8 mouse cellular contexts compared by ENCODE assay signal in the genomic region with DNA sequence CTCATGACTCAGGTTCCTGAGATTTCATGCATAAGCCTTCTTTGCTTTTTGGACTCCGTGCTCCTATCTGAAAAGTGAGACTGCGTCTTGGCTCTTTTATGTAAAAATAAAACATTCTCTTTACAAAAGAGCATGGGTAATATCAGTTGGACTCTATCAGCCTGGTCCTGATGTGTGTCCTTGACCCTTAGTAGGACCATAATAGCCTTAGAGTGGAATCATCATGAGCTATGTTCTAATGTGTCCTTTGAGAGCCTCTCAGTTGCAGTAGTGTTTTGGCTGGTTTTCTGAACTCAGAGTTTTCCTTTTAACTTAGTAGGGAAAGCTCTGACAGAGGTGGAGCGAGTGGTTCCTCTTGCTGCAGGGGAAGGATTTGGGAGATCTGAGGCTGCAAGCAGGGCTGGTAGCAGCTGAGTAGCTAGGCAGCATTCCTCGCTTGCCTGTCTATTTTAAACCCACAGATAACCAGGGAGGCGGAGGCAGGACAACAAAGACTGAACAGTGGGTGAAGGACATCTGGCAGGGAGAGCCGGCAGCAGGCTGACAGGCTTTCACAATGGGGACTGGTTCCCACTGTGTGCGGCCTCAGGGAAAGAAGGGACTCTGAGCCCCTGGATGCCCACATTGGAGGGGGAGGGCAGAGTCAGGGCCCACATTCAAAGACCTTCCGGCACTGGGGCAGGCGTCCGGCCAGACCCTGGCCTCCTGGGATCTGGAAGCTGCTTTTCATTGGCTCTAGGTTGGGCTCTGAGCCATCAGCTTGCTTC. TPM values are rescaled to one million over a fixed set of nuclear protein-coding genes. Genes with fewer than 3 reads are reported as not detected.
DNase-seq lines count a peak whose midpoint lies in the region; ATAC-seq lines count a peak whose summit lies in the region.

No protein-coding gene starts in this region.

- ATAC-seq in stomach, embryonic 16.5 days (ENCODE audit: insufficient read depth, low FRiP score): peak; percentile 67
- no peak for ATAC-seq in monocyte, adult 5-6 weeks (replicated peaks; ENCODE audit: insufficient number of reproducible peaks, low FRiP score, low TSS enrichment, poor library complexity, severe bottlenecking)

- peak overlapping the region; percentile 91 for H3K27ac ChIP-seq in heart, embryonic 10.5 days
- peak overlapping the region; percentile 88 for H3K27ac ChIP-seq in stomach, embryonic 16.5 days (ENCODE audit: low read length)

- H3K9me3 ChIP-seq in heart, embryonic 10.5 days: no peaks in the 10 kb centered on the region
- no peaks in the 10 kb centered on the region for H3K9me3 ChIP-seq in stomach, embryonic 16.5 days (replicated peaks; ENCODE audit: control insufficient read depth, low read length)

- H3K4me2 ChIP-seq in stomach, embryonic 16.5 days (ENCODE audit: low read depth, low read length): no peak overlapping the region

- peak; percentile 46 to 53 for DNase-seq in kidney, postnatal 25 days
- DNase-seq in kidney, postnatal 14 days: no peak
- DNase-seq in embryo, embryonic 11 days: peak; percentile 74
- peak; percentile 93 for DNase-seq in heart, embryonic 10.5 days (ENCODE audit: low spot score)
- DNase-seq in layer of hippocampus, adult 9-10 months (ENCODE audit: low spot score): peak; percentile 71
- DNase-seq in mesoderm, embryonic 11.5 days (ENCODE audit: low read depth, low spot score): peak; percentile 68

- H3K9ac ChIP-seq in stomach, embryonic 16.5 days (ENCODE audit: low read length): peak overlapping the region; percentile 58; the same call in 1 of the 2 replicates

- H3K4me3 ChIP-seq in heart, embryonic 10.5 days: peak overlapping the region; percentile 24
- H3K4me3 ChIP-seq in stomach, embryonic 16.5 days (replicated peaks; ENCODE audit: low read length): no peak overlapping the region

- WGBS in heart, embryonic 10.5 days: 17% methylated on average over 10 of the region's 10 CpGs
- 43% methylated on average over 10 of the region's 10 CpGs for WGBS in stomach, embryonic 16.5 days

- peaks cover 61% of the 10 kb centered on the region for H3K4me1 ChIP-seq in heart, embryonic 10.5 days
- H3K4me1 ChIP-seq in stomach, embryonic 16.5 days (ENCODE audit: control insufficient read depth, insufficient read depth, low read length): peaks cover 26% of the 10 kb centered on the region

- H3K36me3 ChIP-seq in heart, embryonic 10.5 days: no peaks in the 10 kb centered on the region
- no peaks in the 10 kb centered on the region for H3K36me3 ChIP-seq in stomach, embryonic 16.5 days (ENCODE audit: control insufficient read depth, insufficient read depth, low read length)

- no peaks in the 10 kb centered on the region for H3K27me3 ChIP-seq in heart, embryonic 10.5 days (ENCODE audit: insufficient read depth, poor library complexity, severe bottlenecking)
- no peaks in the 10 kb centered on the region for H3K27me3 ChIP-seq in stomach, embryonic 16.5 days (ENCODE audit: control insufficient read depth, insufficient read depth, low read length)

RNA-seq across cellular contexts. Expression of gene Vps37b, which starts 11.3 kb away (rescaled TPM):
- polyA plus RNA-seq in heart, embryonic 10.5 days (2016; fragmentation: Nextera tagmentation; extraction: Ambion mirVana): 54.0 and 61.4 TPM in 2 replicates
- polyA plus RNA-seq in stomach, embryonic 16.5 days (2015; fragmentation: Nextera tagmentation; extraction: Ambion mirVana): 39.6 and 44.4 TPM in 2 replicates
- 118 to 126 TPM (median 121 TPM) in 3 replicates for total RNA-seq in monocyte, adult 5-6 weeks (2017)

RNA-seq across cellular contexts. Expression of gene Abcb9, which starts 52.2 kb away (rescaled TPM):
- 0.89 and 2.4 TPM in 2 replicates for polyA plus RNA-seq in heart, embryonic 10.5 days (2016; fragmentation: Nextera tagmentation; extraction: Ambion mirVana)
- 3.2 and 3.7 TPM in 2 replicates for polyA plus RNA-seq in stomach, embryonic 16.5 days (2015; fragmentation: Nextera tagmentation; extraction: Ambion mirVana)
- total RNA-seq in monocyte, adult 5-6 weeks (2017): 1.6 to 4.0 TPM (median 2.5 TPM) in 3 replicates
